ENCODE assay signal across 17 mouse cellular contexts in the genomic region with DNA sequence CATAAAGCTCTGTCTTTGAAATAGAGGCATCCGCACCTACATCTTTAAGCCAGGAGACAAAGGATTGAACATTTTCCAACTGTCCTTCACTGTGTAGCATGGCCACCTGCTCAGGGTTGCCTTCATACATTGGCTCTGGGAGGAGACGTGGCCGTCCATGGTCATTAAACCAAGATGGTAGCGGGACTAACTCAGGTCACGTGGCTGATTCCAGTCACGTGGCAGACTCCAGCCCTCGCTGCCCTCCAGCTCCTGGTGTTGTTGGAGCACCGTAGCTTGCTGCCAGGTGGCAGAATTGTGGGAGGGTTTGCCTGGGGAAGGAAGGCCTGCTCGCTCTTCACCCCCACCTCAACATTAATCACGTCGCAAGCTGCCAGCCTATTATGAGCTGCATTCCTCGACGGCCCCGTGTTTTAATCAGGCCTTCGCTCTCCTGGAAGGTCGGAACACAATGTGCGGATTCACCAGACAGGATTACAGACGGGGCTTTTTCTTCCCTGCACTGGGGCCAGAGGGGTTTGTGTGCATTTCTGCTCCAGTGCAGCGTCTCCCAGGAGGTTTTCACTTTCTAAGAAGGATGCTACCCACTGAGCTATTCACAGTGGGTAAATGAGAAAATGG. TPM values are rescaled to one million over a fixed set of nuclear protein-coding genes. Genes with fewer than 3 reads are reported as not detected.
DNase-seq lines count a peak whose midpoint lies in the region; ATAC-seq and TF ChIP-seq lines count a peak whose summit lies in the region.
"Had no signal": no experiment of that assay in that cellular context is flagged by ENCODE, and none has a peak within 500 bp of the region (broad histone marks: within the 10 kb centered on the region; RNA-seq: fewer than 3 reads in every experiment).

No protein-coding gene starts in this region.

- H3K27ac ChIP-seq in midbrain, embryonic 11.5 days (ENCODE audit: low read depth, low read length) = peak overlapping the region; percentile 59
- no peak overlapping the region for H3K27ac ChIP-seq in midbrain, postnatal 0 days (ENCODE audit: low read depth, low read length)
- peak overlapping the region; percentile 30; the same call in 1 of the 2 replicates for H3K27ac ChIP-seq in hindbrain, embryonic 12.5 days
- H3K27ac ChIP-seq in midbrain, embryonic 15.5 days = 0 out of 2 replicates have a peak overlapping the region, but pooled peaks have one; percentile 32

- intact Hi-C loops in left cerebral cortex, postnatal 4 days (cut with DNase I) = no loop called here

- no peaks in the 10 kb centered on the region for H3K9me3 ChIP-seq in midbrain, embryonic 11.5 days (ENCODE audit: control insufficient read depth, low read length)
- H3K9me3 ChIP-seq in midbrain, postnatal 0 days (ENCODE audit: low read length) = no peaks in the 10 kb centered on the region
- H3K9me3 ChIP-seq in hindbrain, embryonic 12.5 days (replicated peaks) = no peaks in the 10 kb centered on the region
- H3K9me3 ChIP-seq in midbrain, embryonic 15.5 days = no peaks in the 10 kb centered on the region
- H3K9me3 ChIP-seq: embryonic facial prominence, embryonic 15.5 days had no signal

- H3K27me3 ChIP-seq in midbrain, embryonic 11.5 days (ENCODE audit: control insufficient read depth, insufficient read depth, low read length) = no peaks in the 10 kb centered on the region
- H3K27me3 ChIP-seq in midbrain, postnatal 0 days (ENCODE audit: insufficient read depth, low read length) = no peaks in the 10 kb centered on the region
- no peaks in the 10 kb centered on the region for H3K27me3 ChIP-seq in hindbrain, embryonic 12.5 days
- H3K27me3 ChIP-seq in midbrain, embryonic 15.5 days (replicated peaks) = no peaks in the 10 kb centered on the region
- H3K27me3 ChIP-seq: embryonic facial prominence, embryonic 15.5 days had no signal

- ATAC-seq in midbrain, embryonic 11.5 days (ENCODE audit: low FRiP score) = peak; percentile 83
- ATAC-seq in midbrain, postnatal 0 days (ENCODE audit: low FRiP score) = no peak
- no peak for ATAC-seq in hindbrain, embryonic 12.5 days (ENCODE audit: low FRiP score)
- no peak for ATAC-seq in midbrain, embryonic 15.5 days (replicated peaks)

- H3K4me3 ChIP-seq in midbrain, embryonic 11.5 days (ENCODE audit: low read depth, low read length) = no peak overlapping the region
- H3K4me3 ChIP-seq in midbrain, postnatal 0 days (ENCODE audit: low read depth, low read length) = no peak overlapping the region
- H3K4me3 ChIP-seq in hindbrain, embryonic 12.5 days = no peak overlapping the region
- no peak overlapping the region for H3K4me3 ChIP-seq in midbrain, embryonic 15.5 days
- H3K4me3 ChIP-seq: embryonic facial prominence, embryonic 15.5 days had no signal

- H3K4me1 ChIP-seq in midbrain, embryonic 11.5 days (ENCODE audit: control insufficient read depth, insufficient read depth, low read length) = peaks cover 23% of the 10 kb centered on the region
- no peaks in the 10 kb centered on the region for H3K4me1 ChIP-seq in midbrain, postnatal 0 days (ENCODE audit: insufficient read depth, low read length)
- peaks cover 6% of the 10 kb centered on the region for H3K4me1 ChIP-seq in hindbrain, embryonic 12.5 days
- peaks cover 17% of the 10 kb centered on the region for H3K4me1 ChIP-seq in midbrain, embryonic 15.5 days

- H3K36me3 ChIP-seq in midbrain, embryonic 11.5 days (ENCODE audit: control insufficient read depth, insufficient read depth, low read length) = no peaks in the 10 kb centered on the region
- no peaks in the 10 kb centered on the region for H3K36me3 ChIP-seq in midbrain, postnatal 0 days (ENCODE audit: insufficient read depth, low read length)
- H3K36me3 ChIP-seq in hindbrain, embryonic 12.5 days = no peaks in the 10 kb centered on the region
- H3K36me3 ChIP-seq in midbrain, embryonic 15.5 days (replicated peaks) = no peaks in the 10 kb centered on the region
- H3K36me3 ChIP-seq: embryonic facial prominence, embryonic 15.5 days had no signal

- no peak overlapping the region; the same call in 1 of the 2 replicates for H3K4me2 ChIP-seq in midbrain, embryonic 11.5 days
- no peak overlapping the region for H3K4me2 ChIP-seq in midbrain, postnatal 0 days (ENCODE audit: low read depth, low read length, poor library complexity, severe bottlenecking)
- no peak overlapping the region for H3K4me2 ChIP-seq in hindbrain, embryonic 12.5 days (replicated peaks)
- H3K4me2 ChIP-seq in midbrain, embryonic 15.5 days = no peak overlapping the region
- H3K4me2 ChIP-seq: embryonic facial prominence, embryonic 15.5 days had no signal

- no peak for TF ChIP-seq CTCF in midbrain, postnatal 0 days (IDR thresholded peaks at IDR 0.05)
- no peak for TF ChIP-seq CTCF in brain, embryonic 14.5 days (IDR thresholded peaks at IDR 0.05; ENCODE audit: borderline replicate concordance, extremely low read depth, insufficient read depth, insufficient read length)

- no peak overlapping the region for H3K9ac ChIP-seq in midbrain, embryonic 11.5 days (ENCODE audit: low read length)
- no peak overlapping the region for H3K9ac ChIP-seq in midbrain, postnatal 0 days (replicated peaks; ENCODE audit: low read length, poor library complexity, severe bottlenecking)
- no peak overlapping the region for H3K9ac ChIP-seq in hindbrain, embryonic 12.5 days
- no peak overlapping the region for H3K9ac ChIP-seq in midbrain, embryonic 15.5 days
- H3K9ac ChIP-seq: embryonic facial prominence, embryonic 15.5 days had no signal

- DNase-seq in midbrain, embryonic 11.5 days (ENCODE audit: low spot score, missing footprints) = peak; percentile 92
- DNase-seq in midbrain, postnatal 0 days (ENCODE audit: low spot score) = no peak
- peak; percentile 81 for DNase-seq in brain, embryonic 14.5 days (ENCODE audit: low read depth)
- DNase-seq in left cerebral cortex, postnatal 4 days = no peak
- DNase-seq in yolk sac, embryonic 10.5 days (ENCODE audit: low spot score) = no peak
- DNase-seq: adrenal gland, postnatal 14 days; cerebellum, adult 2 months; heart, adult 18-20 months; kidney, adult 9 months; liver; lung, adult 18-20 months; lung, postnatal 36 days; right cerebral cortex, postnatal 4 days; thymus, postnatal 36 days had no signal

- no peak for TF ChIP-seq POLR2A in brain, embryonic 14.5 days (IDR thresholded peaks at IDR 0.05; ENCODE audit: borderline replicate concordance, extremely low read depth, insufficient read depth, insufficient read length, poor library complexity, severe bottlenecking)

- 17% methylated on average over 19 of the region's 19 CpGs for WGBS in midbrain, embryonic 11.5 days
- 22% methylated on average over 19 of the region's 19 CpGs for WGBS in midbrain, postnatal 0 days
- 40% methylated on average over 19 of the region's 19 CpGs for WGBS in hindbrain, embryonic 12.5 days
- WGBS in midbrain, embryonic 15.5 days = 17% methylated on average over 19 of the region's 19 CpGs

RNA-seq across cellular contexts. Expression of gene Axin2, which starts 34.8 kb away (rescaled TPM):
- 20.8 and 23.1 TPM in 2 replicates for polyA plus RNA-seq in midbrain, embryonic 11.5 days (2014; fragmentation: Nextera tagmentation; extraction: Ambion mirVana)
- 38.0 and 55.2 TPM in 2 replicates for total RNA-seq in midbrain, postnatal 0 days (2014; rRNA removed)
- polyA plus RNA-seq in midbrain, postnatal 0 days (2015; fragmentation: Nextera tagmentation; extraction: Ambion mirVana) = 7.5 and 9.7 TPM in 2 replicates
- 32.4 and 42.2 TPM in 2 replicates for polyA plus RNA-seq in brain, embryonic 14.5 days (2012; rRNA removed)
- 17.5 and 20.3 TPM in 2 replicates for polyA plus RNA-seq in hindbrain, embryonic 12.5 days (2016; fragmentation: Nextera tagmentation; extraction: Ambion mirVana)
- 13.2 and 13.5 TPM in 2 replicates for polyA plus RNA-seq in midbrain, embryonic 15.5 days (2015; fragmentation: Nextera tagmentation; extraction: Ambion mirVana)
- 10 to 100 TPM; 31.1 to 35.9 TPM for total RNA-seq in left cerebral cortex, postnatal 4 days (2021)

Comparison
In these comparisons a context has a peak if more than half of its experiments do, and no peak if none do; other contexts are left out.
1. DNase-seq: peak in midbrain, embryonic 11.5 days (single experiment) and brain, embryonic 14.5 days (single experiment); none in midbrain, postnatal 0 days (single experiment), left cerebral cortex, postnatal 4 days (single experiment) and yolk sac, embryonic 10.5 days (single experiment).